Mouse (Mus musculus): Measurements from ENCODE around the gene Celf5. TPM values are rescaled to one million over a fixed set of nuclear protein-coding genes. Genes with fewer than 3 reads are reported as not detected.
A peak's percentile ranks its signal among the peaks of the same experiment; 100 is the strongest.

Celf5 gene
- total and polyA plus RNA-seq, 2 experiments from 2014 or later: 0.07 TPM; not detected in 1

DNA sequence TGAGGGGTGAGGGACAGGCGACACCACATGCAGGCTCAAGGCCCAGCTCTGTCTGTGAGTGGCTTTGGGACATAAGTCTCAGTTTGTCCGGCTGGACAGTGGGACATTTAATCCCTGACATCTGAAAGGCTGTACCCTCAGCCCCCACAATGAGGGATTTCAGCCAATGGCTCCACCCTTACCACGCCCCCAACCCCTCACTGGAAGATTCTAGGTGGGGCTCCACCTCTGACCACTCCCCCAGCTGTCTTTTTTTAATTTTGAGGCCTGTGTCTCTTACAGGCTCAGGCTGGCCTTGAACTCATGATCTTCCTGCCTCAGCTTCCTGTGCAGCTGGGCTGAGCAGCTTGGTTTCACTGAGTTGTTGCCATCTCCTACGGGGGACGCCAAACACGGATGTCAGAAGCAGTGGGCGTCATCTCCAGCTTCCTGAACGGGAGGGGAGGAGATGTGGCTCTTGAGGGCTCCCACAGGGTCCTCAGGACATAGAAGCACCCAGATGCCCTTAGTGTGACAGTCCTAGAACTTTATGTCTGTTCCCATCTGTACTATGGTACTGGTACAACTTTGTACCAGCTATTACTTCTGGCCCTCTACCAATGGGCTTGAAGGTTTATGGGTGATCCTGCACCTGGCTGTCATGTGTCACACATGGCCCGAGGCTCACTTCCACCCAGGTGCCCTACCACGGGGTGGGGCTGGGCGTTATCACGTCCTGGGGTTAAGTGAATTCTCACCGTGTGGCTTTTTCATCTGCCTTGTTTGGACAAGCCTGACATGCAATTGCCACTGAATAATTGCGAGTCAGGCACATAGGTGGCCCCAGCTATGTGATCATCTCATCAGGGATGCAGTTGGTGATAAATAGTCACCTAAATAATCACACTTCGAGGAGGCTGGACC, 47.9 kb downstream of the Celf5 start:
- H3K4me2 ChIP-seq (ENCODE audit: low read depth, low read length): no peak overlapping the region
- H3K9ac ChIP-seq (replicated peaks; ENCODE audit: low read depth, low read length): no peak overlapping the region; the same call in 1 of the 2 replicates
- DNase-seq (ENCODE audit: low spot score) (no peak), ATAC-seq (ENCODE audit: insufficient read depth, low read depth) (no peak)
- peaks cover 15% of the 10 kb centered on the region for H3K4me1 ChIP-seq (ENCODE audit: control insufficient read depth, insufficient read depth)
- TF ChIP-seq EP300 (IDR thresholded peaks at IDR 0.05; ENCODE audit: low read depth): no peak
- no peak for TF ChIP-seq CTCF (IDR thresholded peaks at IDR 0.05; ENCODE audit: low read depth)
- no peak overlapping the region for H3K4me3 ChIP-seq (ENCODE audit: low read depth, low read length)
- no peaks in the 10 kb centered on the region for H3K36me3 ChIP-seq (replicated peaks; ENCODE audit: control insufficient read depth, insufficient read depth, low read length)
- H3K27me3 ChIP-seq (ENCODE audit: control insufficient read depth, insufficient read depth, low read length): no peaks in the 10 kb centered on the region
- H3K27ac ChIP-seq (ENCODE audit: low read depth): peak overlapping the region; percentile 76
- no peaks in the 10 kb centered on the region for H3K9me3 ChIP-seq (replicated peaks; ENCODE audit: control insufficient read depth, low read length)
- 52% methylated on average over 15 of the region's 15 CpGs for WGBS

GRCm38 (mm10) chr10:81433541-81434289, 48.8 kb downstream of the Celf5 start:
- no peak overlapping the region for H3K4me3 ChIP-seq (ENCODE audit: low read depth, low read length)
- ATAC-seq (ENCODE audit: insufficient read depth, low read depth) (no peak), DNase-seq (ENCODE audit: low spot score) (no peak)
- H3K9ac ChIP-seq (replicated peaks; ENCODE audit: low read depth, low read length): no peak overlapping the region
- H3K9me3 ChIP-seq (replicated peaks; ENCODE audit: control insufficient read depth, low read length): no peaks in the 10 kb centered on the region
- no peak overlapping the region; the same call in 1 of the 2 replicates for H3K27ac ChIP-seq (ENCODE audit: low read depth)
- no peaks in the 10 kb centered on the region for H3K36me3 ChIP-seq (replicated peaks; ENCODE audit: control insufficient read depth, insufficient read depth, low read length)
- TF ChIP-seq CTCF (IDR thresholded peaks at IDR 0.05; ENCODE audit: low read depth) (no peak), EP300 (IDR thresholded peaks at IDR 0.05; ENCODE audit: low read depth) (no peak)
- no peak overlapping the region for H3K4me2 ChIP-seq (ENCODE audit: low read depth, low read length)
- 71% methylated on average over 26 of the region's 26 CpGs for WGBS
- peaks cover 15% of the 10 kb centered on the region for H3K4me1 ChIP-seq (ENCODE audit: control insufficient read depth, insufficient read depth)
- no peaks in the 10 kb centered on the region for H3K27me3 ChIP-seq (ENCODE audit: control insufficient read depth, insufficient read depth, low read length)

DNA sequence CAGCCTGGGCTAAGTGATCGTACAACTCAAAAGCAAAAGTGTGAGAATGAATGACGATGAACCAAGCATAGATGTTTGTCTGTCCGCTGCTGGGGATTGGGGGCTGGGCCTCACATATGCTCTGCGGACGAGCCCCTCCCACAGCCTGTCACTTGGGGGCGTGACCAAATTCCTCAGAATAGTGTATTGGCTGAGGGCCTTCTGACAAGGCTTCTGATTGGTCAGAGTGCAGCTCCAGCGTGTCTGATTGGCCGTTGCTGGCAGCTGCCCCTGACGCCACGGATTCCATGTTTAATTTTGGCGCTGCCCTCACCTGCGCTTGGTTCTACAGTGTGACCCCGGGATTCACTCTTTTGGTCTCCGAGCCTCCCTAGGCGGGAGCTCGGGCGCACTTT, 49.6 kb downstream of the Celf5 start:
- H3K27ac ChIP-seq (ENCODE audit: low read depth): peak overlapping the region; percentile 55; the same call in 1 of the 2 replicates
- peaks cover 15% of the 10 kb centered on the region for H3K4me1 ChIP-seq (ENCODE audit: control insufficient read depth, insufficient read depth)

DNA sequence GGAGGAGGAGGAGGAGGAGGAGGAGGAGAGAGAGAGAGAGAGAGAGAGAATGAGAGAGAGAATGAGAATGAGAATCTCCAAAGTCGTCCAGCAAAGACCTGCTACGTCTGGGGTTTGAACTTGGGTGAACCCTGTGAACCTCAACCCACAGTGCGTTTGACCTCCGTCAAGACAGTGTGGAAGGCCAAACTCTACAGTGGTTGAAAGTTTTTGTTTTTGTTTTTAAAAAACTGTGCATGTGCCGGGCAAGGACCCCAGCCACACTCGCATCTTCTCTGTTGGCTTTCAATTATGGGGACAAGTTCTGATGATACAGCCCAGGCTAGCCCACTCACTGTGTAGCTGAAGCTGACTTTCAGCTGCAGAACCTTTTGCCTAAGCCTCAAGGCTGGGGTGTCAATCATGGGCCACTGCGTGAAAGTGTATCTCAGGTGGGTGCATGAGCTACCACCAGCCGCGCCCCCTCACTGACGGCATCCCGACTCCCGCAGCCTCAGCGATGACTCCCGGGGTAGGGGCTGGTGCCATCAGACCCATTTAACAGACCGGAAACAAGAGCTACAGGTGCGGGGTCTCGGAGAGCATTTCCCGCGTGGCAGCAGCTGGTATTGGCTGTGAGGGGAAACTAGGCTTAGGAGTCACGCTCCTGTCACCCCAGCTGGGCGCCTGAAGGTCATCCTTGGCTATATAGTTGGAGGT, 50.2 kb downstream of the Celf5 start:
- no peak for DNase-seq (ENCODE audit: low spot score)

More for the DNA sequence above, 49.6 kb downstream of the Celf5 start:
- DNase-seq (ENCODE audit: low spot score) (peak; percentile 96), ATAC-seq (ENCODE audit: insufficient read depth, low read depth) (peak; percentile 78)
- WGBS: 3% methylated on average over 17 of the region's 17 CpGs
- H3K36me3 ChIP-seq (replicated peaks; ENCODE audit: control insufficient read depth, insufficient read depth, low read length): no peaks in the 10 kb centered on the region
- H3K4me3 ChIP-seq (ENCODE audit: low read depth, low read length): no peak overlapping the region
- H3K27me3 ChIP-seq (ENCODE audit: control insufficient read depth, insufficient read depth, low read length): no peaks in the 10 kb centered on the region
- no peak overlapping the region; the same call in 1 of the 2 replicates for H3K9ac ChIP-seq (replicated peaks; ENCODE audit: low read depth, low read length)
- no peaks in the 10 kb centered on the region for H3K9me3 ChIP-seq (replicated peaks; ENCODE audit: control insufficient read depth, low read length)
- TF ChIP-seq CTCF (IDR thresholded peaks at IDR 0.05; ENCODE audit: low read depth): no peak
- peak; percentile 95 for TF ChIP-seq EP300 (IDR thresholded peaks at IDR 0.05; ENCODE audit: low read depth)
- peak overlapping the region; percentile 47 for H3K4me2 ChIP-seq (ENCODE audit: low read depth, low read length)

More for the DNA sequence above, 50.2 kb downstream of the Celf5 start:
- Histone ChIP-seq H3K9me3 (replicated peaks; ENCODE audit: control insufficient read depth, low read length) (no peaks in the 10 kb centered on the region), H3K4me3 (ENCODE audit: low read depth, low read length) (no peak overlapping the region), H3K4me2 (ENCODE audit: low read depth, low read length) (peak overlapping the region; percentile 31), H3K27ac (ENCODE audit: low read depth) (peak overlapping the region; percentile 55), H3K4me1 (ENCODE audit: control insufficient read depth, insufficient read depth) (peaks cover 16% of the 10 kb centered on the region), H3K9ac (replicated peaks; ENCODE audit: low read depth, low read length) (no peak overlapping the region), H3K36me3 (replicated peaks; ENCODE audit: control insufficient read depth, insufficient read depth, low read length) (no peaks in the 10 kb centered on the region), H3K27me3 (ENCODE audit: control insufficient read depth, insufficient read depth, low read length) (no peaks in the 10 kb centered on the region)
- TF ChIP-seq CTCF (IDR thresholded peaks at IDR 0.05; ENCODE audit: low read depth): no peak
- TF ChIP-seq EP300 (IDR thresholded peaks at IDR 0.05; ENCODE audit: low read depth): no peak
- ATAC-seq (ENCODE audit: insufficient read depth, low read depth): no peak
- WGBS: 70% methylated on average over 21 of the region's 21 CpGs
